Mouse (Mus musculus) E14TG2a.4 (cell line): Measurements from ENCODE around the gene Abcb8.

Experiments used
- CTCF ChIP-seq: conservative IDR thresholded peaks from 2 replicates; pipeline ENCODE4 v1.5.1; 2014; ENCODE audit warnings: low read length
- POU5F1 ChIP-seq: IDR thresholded peaks from 2 replicates; pipeline ENCODE4 v1.6.1; 2014; ENCODE audit warnings: low read length, borderline replicate concordance

DNA sequence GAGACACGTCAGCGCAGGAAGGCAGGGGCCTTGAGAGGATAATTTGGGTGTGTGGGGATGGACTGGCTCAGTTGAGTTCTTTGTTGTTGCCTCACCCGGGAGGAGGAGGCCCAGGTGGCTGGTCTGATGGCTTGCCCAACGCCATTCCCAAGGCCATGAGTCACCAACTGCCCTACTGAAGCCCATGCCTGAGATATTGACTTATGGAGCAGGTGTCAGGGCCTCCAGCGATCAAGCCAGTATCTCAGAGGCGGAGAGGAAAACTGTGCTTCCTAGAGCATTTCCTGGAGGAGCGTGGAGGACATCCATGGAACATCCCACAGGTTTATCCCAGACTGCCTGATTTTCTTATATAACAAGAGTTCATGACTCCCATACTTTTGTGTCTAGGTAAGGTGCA, 739 bp upstream of the Abcb8 start:
- TF ChIP-seq CTCF: no peak
- no peak for TF ChIP-seq POU5F1
